8 mouse cellular contexts compared by ENCODE assay signal in the genomic region with DNA sequence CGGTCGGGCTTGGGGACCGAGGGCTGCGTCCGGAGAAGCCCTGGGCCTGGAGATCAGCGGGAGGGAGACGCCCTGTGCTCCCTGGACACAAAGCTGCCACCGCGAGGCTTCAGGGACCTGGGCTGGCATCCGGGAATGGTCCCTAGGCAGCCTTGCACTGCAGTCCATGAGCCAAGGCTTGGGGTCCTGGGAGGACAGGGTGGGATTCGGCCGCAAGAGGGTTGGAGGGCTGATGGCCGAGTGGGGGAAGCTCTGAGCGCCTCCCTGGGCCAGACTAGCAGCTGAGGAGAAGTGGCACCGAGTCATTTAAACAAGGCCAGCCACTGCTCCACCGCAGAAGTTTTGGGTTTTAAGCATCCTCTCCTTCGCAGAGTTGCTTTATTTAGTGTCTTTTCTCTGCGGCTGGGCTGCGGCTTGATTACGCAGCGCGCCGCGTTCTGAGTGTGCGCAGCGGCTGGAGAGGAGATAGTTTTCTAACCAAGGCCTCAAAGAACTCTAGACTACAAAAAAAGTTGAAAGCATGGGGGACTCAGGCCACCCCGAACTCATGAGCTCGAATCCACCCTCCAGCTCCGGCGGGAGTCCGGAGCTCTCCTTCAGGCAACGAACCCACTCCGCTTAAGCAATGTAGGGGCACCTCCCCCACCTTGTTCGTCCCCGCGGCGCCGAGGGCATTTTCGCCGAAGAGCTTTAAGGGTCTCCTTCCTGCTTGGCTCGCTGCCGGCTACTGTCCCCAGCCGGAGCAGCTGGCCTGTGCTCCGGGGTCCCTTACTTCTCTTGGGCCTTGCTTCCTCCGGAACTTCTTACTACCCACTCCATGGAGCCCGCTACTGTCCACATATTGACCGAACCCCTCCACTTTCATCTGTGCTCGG.
DNase-seq lines count a peak whose midpoint lies in the region; ATAC-seq and TF ChIP-seq lines count a peak whose summit lies in the region.

No protein-coding gene starts in this region.

- H3K4me3 ChIP-seq in midbrain, embryonic 10.5 days = peak overlapping the region; percentile 69
- H3K4me3 ChIP-seq in stomach, postnatal 0 days (ENCODE audit: low read depth, low read length) = peak overlapping the region; percentile 59

- TF ChIP-seq CTCF in stomach, postnatal 0 days (IDR thresholded peaks at IDR 0.05; ENCODE audit: low read depth) = no peak; the same call in 1 of the 2 replicates

- peaks cover 99% of the 10 kb centered on the region for H3K27me3 ChIP-seq in midbrain, embryonic 10.5 days (ENCODE audit: low read depth, poor library complexity, severe bottlenecking)
- no peaks in the 10 kb centered on the region; the same call in 1 of the 2 replicates for H3K27me3 ChIP-seq in stomach, postnatal 0 days (ENCODE audit: control insufficient read depth, insufficient read depth, low read length)

- under 1% methylated on average over 48 of the region's 48 CpGs for WGBS in midbrain, embryonic 10.5 days
- 1% methylated on average over 48 of the region's 48 CpGs for WGBS in stomach, postnatal 0 days

- H3K9me3 ChIP-seq in midbrain, embryonic 10.5 days (replicated peaks) = no peaks in the 10 kb centered on the region
- H3K9me3 ChIP-seq in stomach, postnatal 0 days (ENCODE audit: control insufficient read depth, low read length) = no peaks in the 10 kb centered on the region

- peaks cover 49% of the 10 kb centered on the region for H3K4me1 ChIP-seq in midbrain, embryonic 10.5 days
- no peaks in the 10 kb centered on the region for H3K4me1 ChIP-seq in stomach, postnatal 0 days (replicated peaks; ENCODE audit: control insufficient read depth, insufficient read depth)

- intact Hi-C loops in gastrocnemius, postnatal 36 days (cut with DNase I) = loop anchor here (2.0 to 5.0 kb wide), 6 partner anchors 91 to 754 kb away; no protein-coding TSS in a partner anchor

- H3K36me3 ChIP-seq in midbrain, embryonic 10.5 days = no peaks in the 10 kb centered on the region
- H3K36me3 ChIP-seq in stomach, postnatal 0 days (ENCODE audit: control insufficient read depth, insufficient read depth, low read length) = no peaks in the 10 kb centered on the region

- ATAC-seq in stomach, postnatal 0 days (ENCODE audit: low FRiP score, low TSS enrichment) = peak; percentile 31

- peak; percentile 22 for DNase-seq in right cerebral cortex, postnatal 4 days
- no peak for DNase-seq in right cerebral cortex, postnatal 10 days (ENCODE audit: low spot score in 2 of 2)
- peak; percentile 55 for DNase-seq in c-Kit-positive CD71-positive TER-119-negative erythroid progenitor cells, embryonic 14.5 days (ENCODE audit: low read depth)
- DNase-seq in gastrocnemius, postnatal 36 days = peak; percentile 16 to 35
- DNase-seq in kidney, postnatal 25 days = peak; percentile 10 to 42
- DNase-seq in midbrain, embryonic 10.5 days (ENCODE audit: low spot score) = peak; percentile 65
- DNase-seq in stomach, postnatal 0 days (ENCODE audit: low spot score) = peak; percentile 65
- DNase-seq in urinary bladder, adult 18-20 months (ENCODE audit: low spot score in 2 of 2) = no peak

- peak overlapping the region; percentile 99 for H3K4me2 ChIP-seq in stomach, postnatal 0 days (replicated peaks; ENCODE audit: low read depth)

- peak overlapping the region; percentile 71 for H3K27ac ChIP-seq in midbrain, embryonic 10.5 days (replicated peaks)
- H3K27ac ChIP-seq in stomach, postnatal 0 days (replicated peaks) = peak overlapping the region; percentile 91

- H3K9ac ChIP-seq in stomach, postnatal 0 days (ENCODE audit: low read length) = peak overlapping the region; percentile 81

- TF ChIP-seq EP300 in stomach, postnatal 0 days (optimal IDR thresholded peaks at IDR 0.05) = no peak

Comparison
In these comparisons a context has a peak if more than half of its experiments do, and no peak if none do; other contexts are left out.
1. DNase-seq: peak in right cerebral cortex, postnatal 4 days (single experiment), c-Kit-positive CD71-positive TER-119-negative erythroid progenitor cells, embryonic 14.5 days (single experiment), gastrocnemius, postnatal 36 days (2 of 2), kidney, postnatal 25 days (2 of 2), midbrain, embryonic 10.5 days (single experiment) and stomach, postnatal 0 days (single experiment); none in right cerebral cortex, postnatal 10 days (0 of 2) and urinary bladder, adult 18-20 months (0 of 2).